Mouse (Mus musculus) forebrain, embryonic 13.5 days (tissue): ENCODE results near the gene Gm10272. TPM values are rescaled to one million over a fixed set of nuclear protein-coding genes. Genes with fewer than 3 reads are reported as not detected.
A peak's percentile ranks its signal among the peaks of the same experiment; 100 is the strongest.

ENCODE experiments used
- ATAC-seq: fragments of 200-750 bp; cut with Nextera tagmentation; 2 replicates; pipeline ENCODE4 v1.8.0; 2017
- H3K27ac ChIP-seq: fragments of 300-500 bp; sonication (generic); 2 replicates; pipeline ENCODE4 v1.5.1; 2015; ENCODE audit warnings: inconsistent platforms, mild to moderate bottlenecking, moderate library complexity
- H3K27me3 ChIP-seq: fragments of 300-500 bp; sonication (generic); 2 replicates; pipeline ENCODE4 v1.6.1; 2015; ENCODE audit warnings: mild to moderate bottlenecking, inconsistent platforms
- H3K36me3 ChIP-seq: fragments of 300-500 bp; sonication (generic); 2 replicates; pipeline ENCODE4 v1.6.1; 2015; ENCODE audit warnings: mild to moderate bottlenecking, inconsistent platforms; ENCODE audit not compliant: poor library complexity, severe bottlenecking
- H3K4me1 ChIP-seq: fragments of 300-500 bp; sonication (generic); 2 replicates; pipeline ENCODE4 v1.6.1; 2015; ENCODE audit warnings: inconsistent platforms
- H3K4me2 ChIP-seq: fragments of 300-500 bp; sonication (generic); 2 replicates; pipeline ENCODE4 v1.6.1; 2015; ENCODE audit warnings: inconsistent platforms, mild to moderate bottlenecking, moderate library complexity
- H3K4me3 ChIP-seq: fragments of 300-500 bp; sonication (generic); 2 replicates; pipeline ENCODE4 v1.5.1; 2015; ENCODE audit warnings: mild to moderate bottlenecking, inconsistent platforms
- H3K9ac ChIP-seq: fragments of 300-500 bp; sonication (generic); 2 replicates; pipeline ENCODE4 v1.6.1; 2015; ENCODE audit warnings: mild to moderate bottlenecking, inconsistent platforms
- H3K9me3 ChIP-seq: fragments of 300-500 bp; sonication (generic); replicated peaks from 2 replicates; pipeline ENCODE4 v1.6.1; 2016; ENCODE audit warnings: inconsistent platforms
- WGBS: fragments of 180-500 bp; shearing (Covaris S2); methylation state at CpG from one replicate; pipeline ENCODE4 v1.1.7; 2015; 5-methylcytosine and 5-hydroxymethylcytosine counted together
- polyA plus RNA-seq: library from polyadenylated mRNA; unstranded; fragments of >200 nt; fragmentation: Nextera tagmentation; extraction: Ambion mirVana; gene quantifications from 2 replicates; pipeline ENCODE4 v1.2.1, GENCODE M21; 2015

The Gm10272 gene
- polyA plus RNA-seq, result not detected in 2 replicates

- no peaks in the 10 kb centered on the region for H3K36me3 ChIP-seq
- H3K9me3 ChIP-seq, result peaks cover 25% of the 10 kb centered on the region
- H3K4me1 ChIP-seq, result no peaks in the 10 kb centered on the region
- H3K4me2 ChIP-seq, result no peak within 1 kb of the TSS
- no peak for ATAC-seq
- H3K27me3 ChIP-seq, result no peaks in the 10 kb centered on the region
- H3K27ac ChIP-seq, result no peak within 1 kb of the TSS
- H3K9ac ChIP-seq, result no peak within 1 kb of the TSS
- 100% methylated on average over 1 of the region's 1 CpGs for WGBS
- no peak within 1 kb of the TSS for H3K4me3 ChIP-seq
Observed at GRCm38 (mm10) chr10:77706326-77706725, at the start of gene Gm10272. Gm10272 (plus strand) TSS chr10:77706626.

- 79% methylated on average over 15 of the region's 15 CpGs for WGBS
- Histone ChIP-seq H3K9ac (no peak overlapping the region), H3K4me2 (no peak overlapping the region), H3K27ac (no peak overlapping the region), H3K9me3 (no peaks in the 10 kb centered on the region), H3K4me3 (no peak overlapping the region), H3K4me1 (no peaks in the 10 kb centered on the region), H3K36me3 (no peaks in the 10 kb centered on the region), H3K27me3 (no peaks in the 10 kb centered on the region)
- no peak for ATAC-seq
Observed at GRCm38 (mm10) chr10:77658286-77658994, 48.0 kb upstream of the Gm10272 start.

GRCm38 (mm10) chr10:77663949-77664665 is 42.3 kb upstream of the Gm10272 start:
- Histone ChIP-seq H3K4me2 (no peak overlapping the region; the same call in 1 of the 2 replicates), H3K9ac (no peak overlapping the region), H3K4me3 (no peak overlapping the region), H3K4me1 (no peaks in the 10 kb centered on the region), H3K36me3 (no peaks in the 10 kb centered on the region), H3K27me3 (no peaks in the 10 kb centered on the region), H3K9me3 (no peaks in the 10 kb centered on the region), H3K27ac (no peak overlapping the region)
- 64% methylated on average over 43 of the region's 43 CpGs for WGBS
- ATAC-seq, result no peak

GRCm38 (mm10) chr10:77666342-77666741 is 40.1 kb upstream of the Gm10272 start:
- no peaks in the 10 kb centered on the region for H3K4me1 ChIP-seq
- no peak overlapping the region for H3K9ac ChIP-seq
- ATAC-seq, result no peak
- H3K4me3 ChIP-seq, result no peak overlapping the region
- WGBS, result 85% methylated on average over 8 of the region's 8 CpGs
- H3K9me3 ChIP-seq, result no peaks in the 10 kb centered on the region
- no peak overlapping the region for H3K4me2 ChIP-seq
- H3K36me3 ChIP-seq, result no peaks in the 10 kb centered on the region
- no peaks in the 10 kb centered on the region for H3K27me3 ChIP-seq
- no peak overlapping the region for H3K27ac ChIP-seq

GRCm38 (mm10) chr10:77667402-77667801 is 39.0 kb upstream of the Gm10272 start:
- Histone ChIP-seq H3K9ac (no peak overlapping the region), H3K4me3 (no peak overlapping the region), H3K27ac (no peak overlapping the region), H3K4me1 (no peaks in the 10 kb centered on the region), H3K36me3 (no peaks in the 10 kb centered on the region), H3K4me2 (no peak overlapping the region), H3K27me3 (no peaks in the 10 kb centered on the region), H3K9me3 (no peaks in the 10 kb centered on the region)
- ATAC-seq, result no peak
- 88% methylated on average over 4 of the region's 4 CpGs for WGBS

- Histone ChIP-seq H3K27me3 (peaks cover under 1% of the 10 kb centered on the region; the same call in 1 of the 2 replicates), H3K4me2 (no peak overlapping the region), H3K9ac (no peak overlapping the region), H3K36me3 (no peaks in the 10 kb centered on the region), H3K27ac (no peak overlapping the region), H3K4me3 (no peak overlapping the region), H3K9me3 (no peaks in the 10 kb centered on the region), H3K4me1 (no peaks in the 10 kb centered on the region)
- ATAC-seq, result no peak
- 89% methylated on average over 4 of the region's 4 CpGs for whole genome bisulfite sequencing
Observed at GRCm38 (mm10) chr10:77670710-77671109, 35.7 kb upstream of the Gm10272 start.

- Histone ChIP-seq H3K27me3 (peaks cover 4% of the 10 kb centered on the region), H3K9ac (no peak overlapping the region), H3K4me2 (no peak overlapping the region), H3K27ac (no peak overlapping the region), H3K36me3 (no peaks in the 10 kb centered on the region), H3K4me3 (no peak overlapping the region), H3K9me3 (no peaks in the 10 kb centered on the region), H3K4me1 (no peaks in the 10 kb centered on the region)
- WGBS, result 88% methylated on average over 4 of the region's 4 CpGs
- no peak for ATAC-seq
Observed at GRCm38 (mm10) chr10:77671519-77671918, 34.9 kb upstream of the Gm10272 start.

GRCm38 (mm10) chr10:77673765-77674164 is 32.7 kb upstream of the Gm10272 start:
- Histone ChIP-seq H3K4me1 (peaks cover 13% of the 10 kb centered on the region), H3K27ac (no peak overlapping the region), H3K9me3 (no peaks in the 10 kb centered on the region), H3K4me2 (no peak overlapping the region), H3K4me3 (no peak overlapping the region), H3K36me3 (no peaks in the 10 kb centered on the region), H3K9ac (no peak overlapping the region), H3K27me3 (peaks cover 24% of the 10 kb centered on the region)
- ATAC-seq, result no peak
- WGBS, result 61% methylated on average over 13 of the region's 13 CpGs

GRCm38 (mm10) chr10:77677562-77677961 is 28.9 kb upstream of the Gm10272 start:
- Histone ChIP-seq H3K36me3 (no peaks in the 10 kb centered on the region), H3K4me2 (peak overlapping the region; percentile 74), H3K27ac (peak overlapping the region; percentile 14; the same call in 1 of the 2 replicates), H3K9ac (peak overlapping the region; percentile 34), H3K4me1 (peaks cover 13% of the 10 kb centered on the region), H3K9me3 (no peaks in the 10 kb centered on the region), H3K4me3 (peak overlapping the region; percentile 37), H3K27me3 (peaks cover 28% of the 10 kb centered on the region)
- ATAC-seq, result peak; percentile 63; the same call in 1 of the 2 replicates
- WGBS, result under 1% methylated on average over 35 of the region's 35 CpGs

GRCm38 (mm10) chr10:77682994-77683393 is 23.4 kb upstream of the Gm10272 start:
- Histone ChIP-seq H3K36me3 (no peaks in the 10 kb centered on the region), H3K9ac (no peak overlapping the region), H3K4me1 (peaks cover 2% of the 10 kb centered on the region), H3K4me3 (no peak overlapping the region), H3K27ac (no peak overlapping the region), H3K9me3 (no peaks in the 10 kb centered on the region), H3K4me2 (no peak overlapping the region), H3K27me3 (peaks cover 40% of the 10 kb centered on the region)
- WGBS, result 81% methylated on average over 7 of the region's 7 CpGs
- no peak for ATAC-seq

GRCm38 (mm10) chr10:77684181-77684580 is 22.2 kb upstream of the Gm10272 start:
- Histone ChIP-seq H3K36me3 (no peaks in the 10 kb centered on the region), H3K4me2 (no peak overlapping the region), H3K27ac (no peak overlapping the region), H3K4me3 (no peak overlapping the region), H3K9ac (no peak overlapping the region), H3K27me3 (peaks cover 31% of the 10 kb centered on the region), H3K4me1 (no peaks in the 10 kb centered on the region), H3K9me3 (no peaks in the 10 kb centered on the region)
- no peak for ATAC-seq
- 34% methylated on average over 8 of the region's 8 CpGs for WGBS

GRCm38 (mm10) chr10:77685895-77686664 is 20.3 kb upstream of the Gm10272 start, which contains the start of gene Tspear:
Tspear (plus strand) TSS chr10:77686569.
- no peaks in the 10 kb centered on the region for H3K9me3 ChIP-seq
- WGBS, result 7% methylated on average over 22 of the region's 22 CpGs
- no peak for ATAC-seq
- no peak within 1 kb of the TSS for H3K9ac ChIP-seq
- no peak within 1 kb of the TSS for H3K4me2 ChIP-seq
- H3K27ac ChIP-seq, result no peak within 1 kb of the TSS
- peaks cover 30% of the 10 kb centered on the region for H3K27me3 ChIP-seq
- H3K4me1 ChIP-seq, result peaks cover 4% of the 10 kb centered on the region; the same call in 1 of the 2 replicates
- H3K4me3 ChIP-seq, result no peak within 1 kb of the TSS
- no peaks in the 10 kb centered on the region for H3K36me3 ChIP-seq
